Mouse (Mus musculus) ES-Bruce4 (cell line): ENCODE results near the gene A530084C06Rik. TPM values are rescaled to one million over a fixed set of nuclear protein-coding genes. Genes with fewer than 3 reads are reported as not detected.
A peak's percentile ranks its signal among the peaks of the same experiment; 100 is the strongest.

Experiments used
- H3K27ac ChIP-seq: 2 replicates; pipeline ENCODE4 v1.5.1; 2012; ENCODE audit warnings: low read length, inconsistent platforms; ENCODE audit not compliant: insufficient read depth
- H3K27me3 ChIP-seq: 2 replicates; pipeline ENCODE4 v1.6.1; 2012; ENCODE audit warnings: mild to moderate bottlenecking, low read length, inconsistent platforms; ENCODE audit not compliant: control insufficient read depth, poor library complexity, insufficient read depth, severe bottlenecking
- H3K36me3 ChIP-seq: 2 replicates; pipeline ENCODE4 v1.6.1; 2012; ENCODE audit warnings: inconsistent platforms, mild to moderate bottlenecking, low read length, moderate library complexity; ENCODE audit not compliant: control insufficient read depth, poor library complexity, insufficient read depth, severe bottlenecking
- H3K4me1 ChIP-seq: one replicate; pipeline ENCODE4 v1.8.1; 2011; ENCODE audit warnings: low read length; ENCODE audit not compliant: control insufficient read depth, insufficient read depth
- H3K4me3 ChIP-seq: 2 replicates; pipeline ENCODE4 v1.5.1; 2011; ENCODE audit warnings: low read depth, mild to moderate bottlenecking, low read length
- H3K9ac ChIP-seq: 2 replicates; pipeline ENCODE4 v1.6.1; 2012; ENCODE audit warnings: low read depth, mild to moderate bottlenecking, inconsistent platforms; ENCODE audit not compliant: poor library complexity, severe bottlenecking
- H3K9me3 ChIP-seq: replicated peaks from 2 replicates; pipeline ENCODE4 v1.6.1; 2012; ENCODE audit warnings: mild to moderate bottlenecking, low read length, inconsistent platforms; ENCODE audit not compliant: control insufficient read depth, poor library complexity, insufficient read depth, severe bottlenecking
- CTCF ChIP-seq: IDR thresholded peaks from one replicate; pipeline ENCODE4 v1.8.1; 2011; ENCODE audit warnings: low read depth, low read length
- EP300 ChIP-seq: IDR thresholded peaks from 2 replicates; pipeline ENCODE4 v1.6.1; 2011; ENCODE audit warnings: low read depth, low read length; ENCODE audit not compliant: insufficient read depth
- POLR2A ChIP-seq: IDR thresholded peaks from one replicate; pipeline ENCODE4 v1.8.1; 2011; ENCODE audit warnings: low read length; ENCODE audit not compliant: insufficient read depth
- polyA plus RNA-seq: library from polyadenylated mRNA; stranded (reverse); fragments of >200 nt; gene quantifications from 2 replicates; pipeline ENCODE4 v1.2.4, GENCODE M21; 2011; ENCODE audit warnings: low read depth; ENCODE audit not compliant: missing spikeins, insufficient read depth, insufficient read length

A530084C06Rik gene
- polyA plus RNA-seq: not detected in 2 replicates

- Histone ChIP-seq H3K9me3 (no peaks in the 10 kb centered on the region), H3K4me3 (peak within 1 kb of the TSS; percentile 45), H3K4me1 (no peaks in the 10 kb centered on the region), H3K27me3 (peaks cover 13% of the 10 kb centered on the region), H3K36me3 (no peaks in the 10 kb centered on the region), H3K27ac (no peak within 1 kb of the TSS), H3K9ac (peak within 1 kb of the TSS; percentile 49)
- no peak for TF ChIP-seq EP300
- TF ChIP-seq POLR2A: no peak
- no peak for TF ChIP-seq CTCF
Observed at GRCm38 (mm10) chr13:31558521-31559418, at the start of gene A530084C06Rik. Gene A530084C06Rik (minus strand): TSS chr13:31559333.

GRCm38 (mm10) chr13:31603964-31604363, 44.8 kb upstream of the A530084C06Rik start:
- Histone ChIP-seq H3K9ac (no peak overlapping the region), H3K27me3 (no peaks in the 10 kb centered on the region; the same call in 1 of the 2 replicates), H3K4me1 (no peaks in the 10 kb centered on the region), H3K27ac (no peak overlapping the region), H3K36me3 (no peaks in the 10 kb centered on the region), H3K4me3 (no peak overlapping the region), H3K9me3 (no peaks in the 10 kb centered on the region)
- TF ChIP-seq CTCF (no peak), POLR2A (no peak), EP300 (no peak)

GRCm38 (mm10) chr13:31599576-31599975, 40.4 kb upstream of the A530084C06Rik start:
- no peak for TF ChIP-seq CTCF
- no peak for TF ChIP-seq EP300
- no peak for TF ChIP-seq POLR2A

GRCm38 (mm10) chr13:31587341-31587740, 28.2 kb upstream of the A530084C06Rik start:
- H3K9me3 ChIP-seq: no peaks in the 10 kb centered on the region
- no peak for TF ChIP-seq POLR2A
- TF ChIP-seq EP300: no peak
- TF ChIP-seq CTCF: no peak
- no peaks in the 10 kb centered on the region for H3K27me3 ChIP-seq
- H3K27ac ChIP-seq: no peak overlapping the region
- no peaks in the 10 kb centered on the region for H3K36me3 ChIP-seq
- H3K4me1 ChIP-seq: no peaks in the 10 kb centered on the region
- no peak overlapping the region for H3K9ac ChIP-seq
- no peak overlapping the region for H3K4me3 ChIP-seq

More at GRCm38 (mm10) chr13:31599576-31599975, 40.4 kb upstream of the A530084C06Rik start:
- Histone ChIP-seq H3K4me1 (no peaks in the 10 kb centered on the region), H3K4me3 (no peak overlapping the region), H3K9me3 (peaks cover 4% of the 10 kb centered on the region; the same call in 1 of the 2 replicates), H3K27me3 (no peaks in the 10 kb centered on the region), H3K9ac (no peak overlapping the region), H3K36me3 (no peaks in the 10 kb centered on the region), H3K27ac (no peak overlapping the region)

DNA sequence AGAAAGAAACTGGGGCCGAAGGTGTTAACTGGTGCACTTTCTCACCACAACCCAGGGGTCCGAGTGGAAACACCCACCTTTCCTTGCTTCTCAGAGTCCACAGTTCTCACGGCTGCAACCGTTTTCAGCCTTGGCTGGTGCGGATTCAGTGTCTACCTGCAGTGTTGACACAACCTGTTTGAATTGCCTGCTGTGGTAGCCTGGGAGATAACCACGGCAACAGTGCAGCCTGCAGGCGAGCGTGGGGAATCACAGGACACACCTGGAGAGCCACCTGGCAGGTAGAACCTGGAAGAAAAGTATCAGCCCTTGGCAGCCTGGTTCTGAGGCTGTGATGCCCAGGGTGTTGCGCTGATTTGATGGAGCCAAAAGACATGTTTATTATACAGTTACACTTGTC, 20.7 kb upstream of the A530084C06Rik start:
- Histone ChIP-seq H3K9me3 (no peaks in the 10 kb centered on the region), H3K9ac (no peak overlapping the region), H3K4me1 (no peaks in the 10 kb centered on the region), H3K27ac (no peak overlapping the region), H3K36me3 (no peaks in the 10 kb centered on the region), H3K27me3 (no peaks in the 10 kb centered on the region), H3K4me3 (no peak overlapping the region)
- TF ChIP-seq EP300: no peak
- peak; percentile 49 for TF ChIP-seq CTCF
- TF ChIP-seq POLR2A: no peak

DNA sequence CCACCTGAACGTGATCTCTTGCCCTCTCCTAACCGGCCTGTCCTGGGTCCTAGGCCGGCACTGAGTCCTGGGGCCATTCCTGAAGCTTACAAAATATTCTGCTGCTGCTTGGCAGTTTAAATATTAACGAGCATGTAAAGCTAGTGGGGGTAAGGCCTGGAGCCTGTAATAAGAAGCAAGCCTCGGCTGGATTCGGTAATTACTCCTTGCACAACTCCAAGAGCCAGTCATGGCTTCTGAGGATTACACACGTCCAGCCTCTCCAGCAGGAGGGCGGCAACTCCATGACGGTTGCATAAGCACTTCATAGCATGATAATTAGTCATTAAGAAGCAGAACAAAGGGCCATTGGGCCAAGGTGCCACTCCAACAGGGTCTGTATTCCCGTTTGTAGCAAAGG, 19.3 kb upstream of the A530084C06Rik start:
- H3K4me3 ChIP-seq: no peak overlapping the region
- H3K9me3 ChIP-seq: no peaks in the 10 kb centered on the region
- no peaks in the 10 kb centered on the region for H3K4me1 ChIP-seq
- no peak overlapping the region for H3K27ac ChIP-seq
- no peaks in the 10 kb centered on the region for H3K36me3 ChIP-seq
- H3K27me3 ChIP-seq: no peaks in the 10 kb centered on the region
- TF ChIP-seq POLR2A (no peak), EP300 (no peak), CTCF (no peak)
- H3K9ac ChIP-seq: no peak overlapping the region
